Mouse (Mus musculus) thymus, postnatal 0 days (tissue): Measurements from ENCODE around the gene Lrp6. TPM values are rescaled to one million over a fixed set of nuclear protein-coding genes. Genes with fewer than 3 reads are reported as not detected.

Source experiments
- DNase-seq: peaks from one replicate; pipeline ENCODE4 v3.0.0-alpha.2; 2015; ENCODE audit warnings: low spot score
- polyA plus RNA-seq: library from polyadenylated mRNA; unstranded; fragments of >200 nt; fragmentation: Nextera tagmentation; extraction: Ambion mirVana; gene quantifications from 2 replicates; pipeline ENCODE4 v1.2.1, GENCODE M21; 2015

Gene Lrp6
- polyA plus RNA-seq, 1 experiment from 2014 or later, result 22.0 TPM

DNA sequence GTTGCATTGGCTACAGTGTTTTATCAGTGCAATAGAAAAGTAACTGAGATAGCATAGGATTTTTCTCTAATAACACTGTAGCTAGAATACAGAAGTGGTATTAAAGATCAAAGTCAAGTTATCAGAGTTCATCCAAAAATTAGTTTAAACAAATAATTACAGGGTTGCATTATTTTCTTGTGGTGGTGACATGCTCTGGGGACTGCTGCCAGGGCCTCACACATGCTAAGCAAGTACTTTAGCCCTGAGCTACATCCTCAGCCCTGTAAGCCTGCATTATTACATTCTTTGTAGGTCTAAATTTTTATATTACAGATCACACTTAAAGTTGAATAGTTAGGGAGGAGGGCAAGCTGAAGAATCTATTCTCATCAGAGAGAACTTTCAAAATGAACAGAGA is 68.2 kb downstream of the Lrp6 start:
- no peak for DNase-seq

DNA sequence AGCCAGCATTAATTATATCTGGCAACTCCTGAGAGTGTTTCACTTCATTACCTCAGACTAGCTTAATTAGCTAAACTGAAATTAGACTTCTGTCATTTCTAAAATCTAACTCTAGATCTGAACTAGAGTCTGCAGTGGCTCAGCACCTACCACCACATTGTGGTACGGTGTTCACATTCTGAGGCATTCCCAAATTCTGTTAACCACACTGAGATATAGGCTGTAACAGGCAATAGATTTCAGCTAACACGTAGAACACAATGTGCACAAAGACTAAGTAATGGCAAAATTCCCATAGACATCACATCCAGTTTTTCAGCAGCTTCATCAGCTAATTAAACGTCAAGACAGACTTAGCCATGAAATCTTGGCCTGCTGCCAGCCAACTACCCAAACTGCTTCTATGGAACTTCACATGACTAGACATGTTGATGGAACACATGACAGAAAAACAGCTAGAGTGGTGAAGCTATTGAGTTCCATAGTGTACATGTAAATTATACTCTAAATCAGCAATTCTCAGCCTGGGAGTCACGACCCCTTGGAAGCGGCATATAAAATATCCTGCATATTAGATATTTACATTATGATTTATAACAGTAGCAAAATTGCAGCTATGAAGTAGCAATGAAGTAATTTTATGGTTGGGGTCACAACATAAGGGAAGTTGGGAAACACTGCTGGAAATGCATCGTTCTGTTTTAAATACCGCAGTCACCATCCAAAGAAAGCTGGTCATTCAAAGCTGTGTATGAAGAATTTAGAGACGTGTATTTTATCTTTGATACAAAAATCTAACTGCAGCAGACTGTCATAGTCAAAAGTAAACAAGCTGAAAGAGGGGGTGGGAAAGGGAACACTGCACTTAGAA is 71.7 kb downstream of the Lrp6 start:
- no peak for DNase-seq

DNA sequence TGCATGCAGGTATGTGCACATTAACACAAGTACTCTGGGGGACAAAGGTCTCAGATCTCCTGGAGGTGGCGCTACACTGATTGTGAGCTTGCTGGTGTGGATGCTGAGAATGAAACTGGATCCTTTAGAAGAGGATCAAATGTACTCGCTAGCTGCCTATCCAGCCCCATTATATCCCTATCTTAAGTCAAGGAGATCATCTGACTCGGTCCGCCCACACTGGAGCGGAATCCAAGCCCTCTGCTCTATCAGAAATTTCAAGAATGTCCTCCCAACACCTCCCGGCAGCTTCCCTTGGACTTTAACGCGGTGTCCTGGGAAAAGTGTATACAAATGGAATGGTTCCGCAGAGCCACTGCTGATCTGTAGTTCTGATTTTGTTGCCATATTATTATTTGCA is 77.1 kb downstream of the Lrp6 start:
- no peak for DNase-seq

GRCm38 (mm10) chr6:134489130-134489529 is 77.6 kb downstream of the Lrp6 start:
- no peak for DNase-seq

DNA sequence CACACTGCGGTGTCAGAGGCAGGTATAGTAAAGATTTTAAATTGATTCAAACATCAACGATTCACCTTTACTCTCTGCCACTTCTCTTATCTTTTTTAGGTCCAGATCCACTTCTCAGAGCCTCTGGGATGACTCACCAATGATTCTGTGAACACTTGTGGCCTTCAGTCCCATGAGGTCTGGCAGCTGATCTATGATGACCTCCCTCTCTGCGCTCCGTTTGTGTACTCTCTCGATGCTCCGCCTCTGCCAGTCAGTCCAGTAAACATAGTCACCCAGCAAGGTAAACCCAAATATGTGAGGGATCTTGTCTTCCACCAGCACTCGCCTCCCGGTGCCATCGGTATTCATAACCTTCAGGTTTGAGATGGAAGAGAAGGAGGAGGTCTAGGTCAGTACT is 80.4 kb downstream of the Lrp6 start:
- no peak for DNase-seq

DNA sequence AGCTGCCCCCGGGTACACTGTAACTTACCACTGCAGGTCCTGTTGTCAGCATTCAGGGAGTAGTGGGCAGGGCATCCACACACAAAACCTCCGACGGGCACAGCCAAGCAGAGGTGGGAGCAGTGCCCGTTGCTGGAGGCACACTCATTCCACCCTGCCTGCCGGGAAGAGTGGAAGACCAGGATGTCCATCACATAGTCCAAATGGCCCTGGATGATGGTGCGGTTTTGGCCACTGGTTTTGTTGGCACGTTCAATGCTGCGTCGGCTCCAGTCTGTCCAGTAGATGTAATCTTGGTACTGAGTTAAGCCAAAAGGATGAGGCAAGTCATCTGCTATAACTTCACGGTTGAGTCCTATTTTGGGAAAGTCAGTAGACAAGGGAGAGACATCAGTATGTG is 87.3 kb downstream of the Lrp6 start:
- DNase-seq, result no peak

GRCm38 (mm10) chr6:134473143-134473561 is 93.6 kb downstream of the Lrp6 start:
- no peak for DNase-seq

DNA sequence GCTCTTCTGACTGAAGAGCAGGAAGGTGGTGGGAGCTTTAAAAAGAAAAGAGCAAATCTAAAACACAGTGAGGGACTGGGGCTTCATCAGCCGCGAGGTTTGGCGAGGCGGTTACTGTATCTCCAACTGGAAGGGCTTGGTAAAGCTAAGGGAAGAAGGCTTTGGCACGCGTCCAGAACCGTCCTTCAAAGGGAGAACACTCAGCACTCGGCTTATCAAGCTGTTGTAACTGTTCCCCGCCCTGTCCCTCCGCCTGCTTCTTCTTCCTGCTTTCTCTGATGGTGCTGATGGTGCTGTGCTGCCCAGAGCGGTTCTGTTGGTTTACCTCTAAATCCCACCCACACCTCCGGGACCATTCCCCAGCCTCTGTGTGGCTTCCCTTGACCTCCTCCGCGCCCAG is 95.9 kb downstream of the Lrp6 start:
- DNase-seq, result no peak

DNA sequence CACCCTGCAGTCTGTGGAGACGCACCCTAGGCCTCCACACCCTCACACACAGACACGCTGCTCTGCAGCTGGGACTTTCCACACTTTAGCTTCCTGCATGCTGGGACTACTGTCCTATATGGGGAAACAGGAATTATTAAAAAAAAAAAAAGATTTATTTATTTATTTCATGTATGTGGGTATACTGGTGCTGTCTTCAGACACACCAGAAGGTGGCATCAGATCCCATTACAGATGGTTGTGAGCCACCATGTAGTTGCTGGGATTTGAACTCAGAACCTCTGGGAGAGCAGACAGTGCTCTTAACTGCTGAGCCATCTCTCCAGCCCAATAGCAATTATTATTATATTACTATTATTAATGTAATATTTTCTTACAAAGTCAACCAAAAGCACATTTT is 97.5 kb downstream of the Lrp6 start:
- no peak for DNase-seq

GRCm38 (mm10) chr6:134466671-134467229 is 100.0 kb downstream of the Lrp6 start:
- DNase-seq, result no peak

DNA sequence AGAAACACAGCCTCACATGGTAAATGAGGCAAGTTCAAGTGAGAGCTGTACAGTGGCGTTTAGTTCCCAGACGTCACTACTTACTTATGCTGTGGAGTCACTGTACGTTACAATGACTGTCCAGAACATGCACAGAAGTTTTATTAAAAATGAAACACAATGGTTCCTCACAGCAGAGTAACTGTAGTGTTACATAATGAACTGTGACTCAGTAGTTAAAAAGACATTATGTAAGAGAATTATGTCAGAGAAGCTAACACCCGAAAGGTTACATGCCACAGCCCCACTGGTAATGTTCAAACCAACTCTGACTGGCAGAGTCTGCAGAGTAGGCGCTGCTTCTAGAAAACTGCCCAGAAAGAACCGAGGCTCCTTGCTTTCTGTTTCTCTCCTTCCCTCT is 105.6 kb downstream of the Lrp6 start:
- no peak for DNase-seq

GRCm38 (mm10) chr6:134458376-134458775 is 108.4 kb downstream of the Lrp6 start:
- DNase-seq, result no peak

GRCm38 (mm10) chr6:134454093-134454492 is 112.7 kb downstream of the Lrp6 start:
- DNase-seq, result peak; percentile 11

DNA sequence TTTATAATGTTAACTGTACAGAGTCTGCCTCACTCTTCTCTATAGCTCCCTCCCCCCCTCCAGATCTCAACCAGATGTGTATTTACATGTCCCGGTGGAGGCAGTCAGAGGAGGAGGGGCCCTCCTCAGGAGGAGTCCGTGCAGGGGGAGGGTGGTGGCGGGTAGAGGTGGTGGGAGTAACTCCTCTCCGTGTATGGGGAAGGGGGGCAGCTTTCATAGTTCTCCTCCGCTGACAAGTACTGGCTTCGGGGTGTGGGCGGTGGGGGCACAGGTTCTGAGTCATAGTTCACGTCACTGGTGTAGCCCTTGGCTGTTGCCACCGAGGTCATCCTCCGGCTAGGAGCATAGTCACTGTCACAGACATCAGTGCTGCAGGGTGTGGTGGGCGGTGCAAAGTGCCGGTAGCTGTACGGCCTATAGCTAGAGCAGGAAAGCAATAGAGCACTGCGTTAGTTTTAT is 116.1 kb downstream of the Lrp6 start:
- no peak for DNase-seq

GRCm38 (mm10) chr6:134449958-134450357 is 116.8 kb downstream of the Lrp6 start:
- no peak for DNase-seq

- DNase-seq, result no peak
Measured at GRCm38 (mm10) chr6:134448451-134448850, 118.3 kb downstream of the Lrp6 start.

GRCm38 (mm10) chr6:134443925-134444324 is 122.8 kb downstream of the Lrp6 start:
- no peak for DNase-seq

DNA sequence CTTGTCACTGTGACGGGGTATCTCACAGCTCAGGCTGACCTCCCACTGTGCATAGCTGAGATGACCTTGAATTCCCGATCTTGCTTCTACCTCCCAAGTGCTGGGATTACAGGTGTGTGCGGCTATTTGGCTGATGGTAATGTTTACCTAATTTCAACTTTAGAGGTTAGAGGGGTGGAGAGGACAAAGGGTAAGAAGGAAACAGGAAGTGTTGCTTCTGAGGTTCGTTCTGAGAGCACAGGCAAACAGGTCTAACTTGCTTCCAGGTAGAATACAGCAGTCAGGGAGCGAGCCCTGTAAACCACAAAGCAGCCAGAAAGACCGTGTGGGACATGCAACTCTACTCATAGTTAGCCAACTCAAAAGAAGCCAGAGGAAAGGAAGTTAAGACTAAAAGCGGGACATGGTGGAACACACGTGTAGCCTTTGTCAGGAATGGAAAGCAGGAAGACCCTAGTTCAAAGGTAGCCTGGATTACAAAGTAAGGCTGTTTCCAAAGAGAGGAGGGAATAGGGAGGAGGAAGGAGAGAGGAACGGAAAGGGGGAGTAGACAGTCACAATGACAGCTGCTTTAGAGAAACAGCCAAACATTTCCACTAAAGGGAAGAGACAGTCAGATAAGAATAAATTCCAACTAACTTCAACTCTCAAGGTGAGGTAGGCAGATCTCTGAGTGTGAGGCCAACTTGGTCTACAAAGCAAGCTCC is 123.4 kb downstream of the Lrp6 start:
- no peak for DNase-seq

DNA sequence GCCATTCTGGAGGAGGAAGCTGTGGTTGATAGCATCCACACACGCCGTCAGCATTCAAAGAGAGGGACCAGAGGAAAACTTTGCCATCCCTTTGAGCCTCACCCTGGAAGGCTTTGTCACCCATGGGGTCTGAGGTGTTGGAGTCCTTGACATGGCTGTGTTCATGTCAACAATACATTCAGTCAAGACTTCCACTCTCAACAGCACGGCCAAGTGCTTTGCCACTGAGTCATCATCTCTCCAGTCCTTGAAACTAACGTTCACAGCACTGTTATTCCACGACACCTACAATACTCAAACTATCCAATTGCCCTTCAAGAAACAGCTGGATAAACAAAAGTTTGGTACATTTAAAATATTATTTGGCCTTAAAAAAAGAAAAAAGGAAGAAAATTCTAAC is 124.5 kb downstream of the Lrp6 start:
- DNase-seq, result no peak

- DNase-seq, result no peak
Measured at GRCm38 (mm10) chr6:134441716-134442115, 125.0 kb downstream of the Lrp6 start.

- no peak for DNase-seq
Measured at GRCm38 (mm10) chr6:134440023-134440422, 126.7 kb downstream of the Lrp6 start.

- DNase-seq, result no peak
Measured at GRCm38 (mm10) chr6:134439401-134440021, 127.3 kb downstream of the Lrp6 start.
